Mouse (Mus musculus) liver, embryonic 15.5 days (tissue): ENCODE results near the gene Serpina3b. TPM values are rescaled to one million over a fixed set of nuclear protein-coding genes. Genes with fewer than 3 reads are reported as not detected.
"Not testable (repeated sequence)": the region's sequence is repeated elsewhere in the genome, so short reads cannot be mapped to it uniquely, and the experiment has no call there.

Experiments
- ATAC-seq: fragments of 200-750 bp; cut with Nextera tagmentation; 2 replicates; pipeline ENCODE4 v1.8.0; 2017; ENCODE audit warnings: moderate number of reproducible peaks, mild to moderate bottlenecking, moderate library complexity; ENCODE audit not compliant: insufficient read depth
- H3K27ac ChIP-seq: fragments of 300-500 bp; sonication (generic); replicated peaks from 2 replicates; pipeline ENCODE4 v1.5.1; 2015; ENCODE audit warnings: mild to moderate bottlenecking, inconsistent platforms
- H3K27me3 ChIP-seq: fragments of 300-500 bp; sonication (generic); 2 replicates; pipeline ENCODE4 v1.6.1; 2015; ENCODE audit warnings: mild to moderate bottlenecking, inconsistent platforms
- H3K36me3 ChIP-seq: fragments of 300-500 bp; sonication (generic); replicated peaks from 2 replicates; pipeline ENCODE4 v1.6.1; 2015; ENCODE audit warnings: moderate library complexity, mild to moderate bottlenecking, inconsistent platforms
- H3K4me1 ChIP-seq: fragments of 300-500 bp; sonication (generic); replicated peaks from 2 replicates; pipeline ENCODE4 v1.6.1; 2015; ENCODE audit warnings: inconsistent platforms
- H3K4me2 ChIP-seq: fragments of 300-500 bp; sonication (generic); 2 replicates; pipeline ENCODE4 v1.6.1; 2015; ENCODE audit warnings: moderate library complexity, mild to moderate bottlenecking, inconsistent platforms
- H3K4me3 ChIP-seq: fragments of 300-500 bp; sonication (generic); replicated peaks from 2 replicates; pipeline ENCODE4 v1.5.1; 2015; ENCODE audit warnings: mild to moderate bottlenecking, inconsistent platforms
- H3K9ac ChIP-seq: fragments of 300-500 bp; sonication (generic); 2 replicates; pipeline ENCODE4 v1.6.1; 2015; ENCODE audit warnings: moderate library complexity, mild to moderate bottlenecking, inconsistent platforms
- H3K9me3 ChIP-seq: fragments of 300-500 bp; sonication (generic); replicated peaks from 2 replicates; pipeline ENCODE4 v1.6.1; 2016; ENCODE audit warnings: inconsistent platforms
- WGBS: fragments of 180-500 bp; shearing (Covaris S2); methylation state at CpG from one replicate; pipeline ENCODE4 v1.1.7; 2015; ENCODE audit warnings: mixed read lengths; ENCODE audit not compliant: insufficient replicate concordance; 5-methylcytosine and 5-hydroxymethylcytosine counted together
- polyA plus RNA-seq: library from polyadenylated mRNA; unstranded; fragments of >200 nt; fragmentation: Nextera tagmentation; extraction: Ambion mirVana; gene quantifications from 2 replicates; pipeline ENCODE4 v1.2.1, GENCODE M21; 2015

The Serpina3b gene
- polyA plus RNA-seq, result 0.13 and 0.24 TPM in 2 replicates

- H3K9ac ChIP-seq, result no peak within 1 kb of the TSS
- no peaks in the 10 kb centered on the region for H3K36me3 ChIP-seq
- no peaks in the 10 kb centered on the region for H3K9me3 ChIP-seq
- H3K4me1 ChIP-seq, result no peaks in the 10 kb centered on the region
- no peaks in the 10 kb centered on the region for H3K27me3 ChIP-seq
- WGBS, result 46% methylated on average over 5 of the region's 5 CpGs
- H3K4me3 ChIP-seq, result no peak within 1 kb of the TSS
- ATAC-seq, result no peak
- H3K27ac ChIP-seq, result no peak within 1 kb of the TSS
- no peak within 1 kb of the TSS for H3K4me2 ChIP-seq
Measured at GRCm38 (mm10) chr12:104127696-104128095, at the start of gene Serpina3b. Serpina3b (plus strand) TSS chr12:104127996.

GRCm38 (mm10) chr12:104090119-104090518, 37.7 kb upstream of the Serpina3b start:
- no peak overlapping the region for H3K4me3 ChIP-seq
- H3K27ac ChIP-seq, result no peak overlapping the region
- no peak overlapping the region for H3K4me2 ChIP-seq
- no peaks in the 10 kb centered on the region for H3K9me3 ChIP-seq
- H3K9ac ChIP-seq, result no peak overlapping the region
- H3K27me3 ChIP-seq, result no peaks in the 10 kb centered on the region
- H3K4me1 ChIP-seq, result peaks cover 4% of the 10 kb centered on the region; the same call in 1 of the 2 replicates
- no peaks in the 10 kb centered on the region for H3K36me3 ChIP-seq
- ATAC-seq, result peak; percentile 51; the same call in 1 of the 2 replicates
- WGBS, result 39% methylated on average over 2 of the region's 2 CpGs

- 51% methylated on average over 1 of the region's 1 CpGs for WGBS
- Histone ChIP-seq H3K9me3 (no peaks in the 10 kb centered on the region), H3K4me3 (no peak overlapping the region), H3K36me3 (no peaks in the 10 kb centered on the region), H3K4me1 (peaks cover 4% of the 10 kb centered on the region; the same call in 1 of the 2 replicates), H3K27me3 (no peaks in the 10 kb centered on the region), H3K9ac (no peak overlapping the region), H3K4me2 (no peak overlapping the region), H3K27ac (no peak overlapping the region)
- ATAC-seq, result no peak
Measured at GRCm38 (mm10) chr12:104091303-104091702, 36.5 kb upstream of the Serpina3b start.

- Histone ChIP-seq H3K4me3 (no peak within 1 kb of the TSS), H3K9ac (no peak within 1 kb of the TSS), H3K4me2 (no peak within 1 kb of the TSS), H3K4me1 (no peaks in the 10 kb centered on the region), H3K27me3 (no peaks in the 10 kb centered on the region), H3K36me3 (no peaks in the 10 kb centered on the region), H3K27ac (no peak within 1 kb of the TSS), H3K9me3 (no peaks in the 10 kb centered on the region)
- no peak for ATAC-seq
- 61% methylated on average over 6 of the region's 6 CpGs for WGBS
Measured at GRCm38 (mm10) chr12:104100768-104101167, 27.0 kb upstream of the Serpina3b start, which contains the start of gene Serpina5. Serpina5 (plus strand) TSS chr12:104101113.

- no peaks in the 10 kb centered on the region for H3K27me3 ChIP-seq
- ATAC-seq, result 0 out of 2 replicates have a peak, but pooled peaks have one; percentile 32
- H3K36me3 ChIP-seq, result no peaks in the 10 kb centered on the region
- no peaks in the 10 kb centered on the region for H3K9me3 ChIP-seq
- H3K4me3 ChIP-seq, result no peak overlapping the region
- H3K4me1 ChIP-seq, result 0 out of 2 replicates have a peak, but pooled peaks cover 10% of the 10 kb centered on the region
- H3K4me2 ChIP-seq, result no peak overlapping the region
- peak overlapping the region; percentile 38 for H3K27ac ChIP-seq
- no peak overlapping the region for H3K9ac ChIP-seq
Measured at GRCm38 (mm10) chr12:104105847-104106246, 21.9 kb upstream of the Serpina3b start.

- ATAC-seq, result peak; percentile 70
- H3K9me3 ChIP-seq, result no peaks in the 10 kb centered on the region
- H3K27ac ChIP-seq, result peak overlapping the region; percentile 38; the same call in 1 of the 2 replicates
- no peak overlapping the region for H3K4me2 ChIP-seq
- H3K4me3 ChIP-seq, result no peak overlapping the region
- no peaks in the 10 kb centered on the region for H3K36me3 ChIP-seq
- no peaks in the 10 kb centered on the region for H3K27me3 ChIP-seq
- no peak overlapping the region for H3K9ac ChIP-seq
- 0 out of 2 replicates have a peak, but pooled peaks cover 10% of the 10 kb centered on the region for H3K4me1 ChIP-seq
Measured at GRCm38 (mm10) chr12:104106919-104107318, 20.9 kb upstream of the Serpina3b start.

GRCm38 (mm10) chr12:104108507-104108906, 19.3 kb upstream of the Serpina3b start:
- Histone ChIP-seq H3K4me1 (0 out of 2 replicates have a peak, but pooled peaks cover 10% of the 10 kb centered on the region), H3K9ac (no peak overlapping the region), H3K27ac (no peak overlapping the region), H3K36me3 (no peaks in the 10 kb centered on the region), H3K4me2 (no peak overlapping the region), H3K4me3 (no peak overlapping the region), H3K27me3 (no peaks in the 10 kb centered on the region), H3K9me3 (no peaks in the 10 kb centered on the region)
- WGBS, result 51% methylated on average over 2 of the region's 2 CpGs
- no peak for ATAC-seq

GRCm38 (mm10) chr12:104112333-104112732, 15.5 kb upstream of the Serpina3b start, which contains the start of gene Serpina3a:
Serpina3a (plus strand) TSS chr12:104112724.
- not testable (repeated sequence) for H3K4me2 ChIP-seq, H3K36me3 ChIP-seq, H3K9me3 ChIP-seq, H3K27ac ChIP-seq, H3K27me3 ChIP-seq, H3K4me1 ChIP-seq, H3K9ac ChIP-seq, H3K4me3 ChIP-seq, ATAC-seq
- WGBS, result 67% methylated on average over 11 of the region's 11 CpGs

- WGBS, result 43% methylated on average over 3 of the region's 3 CpGs
- Histone ChIP-seq H3K9ac (no peak overlapping the region), H3K27me3 (no peaks in the 10 kb centered on the region), H3K27ac (no peak overlapping the region), H3K4me2 (no peak overlapping the region), H3K36me3 (no peaks in the 10 kb centered on the region), H3K9me3 (no peaks in the 10 kb centered on the region), H3K4me3 (no peak overlapping the region), H3K4me1 (no peaks in the 10 kb centered on the region)
- ATAC-seq, result no peak
Measured at GRCm38 (mm10) chr12:104114921-104115579, 12.7 kb upstream of the Serpina3b start.

GRCm38 (mm10) chr12:104123097-104123496, 4.7 kb upstream of the Serpina3b start:
- Histone ChIP-seq H3K36me3 (no peaks in the 10 kb centered on the region), H3K27ac (no peak overlapping the region), H3K4me2 (no peak overlapping the region), H3K27me3 (no peaks in the 10 kb centered on the region), H3K9ac (no peak overlapping the region), H3K9me3 (no peaks in the 10 kb centered on the region), H3K4me3 (no peak overlapping the region), H3K4me1 (no peaks in the 10 kb centered on the region)
- WGBS, result 28% methylated on average over 1 of the region's 1 CpGs
- ATAC-seq, result no peak

- H3K4me2 ChIP-seq, result no peak overlapping the region
- H3K4me1 ChIP-seq, result no peaks in the 10 kb centered on the region
- no peaks in the 10 kb centered on the region for H3K9me3 ChIP-seq
- no peaks in the 10 kb centered on the region for H3K36me3 ChIP-seq
- H3K4me3 ChIP-seq, result no peak overlapping the region
- ATAC-seq, result no peak
- WGBS, result 52% methylated on average over 2 of the region's 2 CpGs
- no peaks in the 10 kb centered on the region for H3K27me3 ChIP-seq
- H3K9ac ChIP-seq, result no peak overlapping the region
- H3K27ac ChIP-seq, result no peak overlapping the region
Measured at GRCm38 (mm10) chr12:104123996-104124395, 3.8 kb upstream of the Serpina3b start.
